Mouse (Mus musculus): Measurements from ENCODE around the gene Prtn3. TPM values are rescaled to one million over a fixed set of nuclear protein-coding genes. Genes with fewer than 3 reads are reported as not detected.

Prtn3 gene
- polyA plus RNA-seq, 1 experiment, result not detected

DNA sequence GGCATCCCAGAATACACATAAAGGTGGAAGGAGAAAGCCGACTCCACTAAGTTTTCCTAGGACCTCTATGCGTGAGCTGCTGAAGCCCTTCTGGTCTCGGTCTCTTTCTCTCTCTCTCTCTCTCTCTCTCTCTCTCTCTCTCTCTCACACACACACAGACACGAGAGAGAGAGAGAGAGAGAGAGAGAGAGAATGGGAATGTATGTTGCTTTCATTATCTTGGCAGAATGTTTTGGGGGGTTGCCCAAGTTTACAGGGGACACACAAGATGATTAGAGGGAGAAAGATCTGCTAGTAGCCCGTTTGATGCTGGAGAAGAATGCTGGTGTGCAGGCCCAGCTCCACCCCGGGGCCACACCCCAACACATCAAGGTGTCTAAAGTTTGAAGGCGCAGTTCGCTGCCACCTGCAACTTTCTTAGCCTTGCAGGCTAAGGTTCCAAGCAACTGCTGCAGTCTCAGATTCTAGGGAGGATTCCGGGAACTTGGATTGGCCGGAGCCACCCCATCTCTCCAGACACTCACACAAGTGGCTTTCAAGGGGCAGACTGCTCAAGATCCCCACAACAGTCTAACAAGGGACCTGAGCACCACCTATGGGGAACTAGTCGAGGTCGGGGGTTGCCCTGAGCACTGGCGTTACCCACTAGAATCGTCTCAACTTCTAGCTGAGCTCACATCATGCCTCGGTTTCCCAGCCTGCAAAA lies 51.7 kb downstream of the Prtn3 start:
- peak overlapping the region; percentile 31 for H3K27ac ChIP-seq (ENCODE audit: insufficient read depth, low read depth, low read length)

DNA sequence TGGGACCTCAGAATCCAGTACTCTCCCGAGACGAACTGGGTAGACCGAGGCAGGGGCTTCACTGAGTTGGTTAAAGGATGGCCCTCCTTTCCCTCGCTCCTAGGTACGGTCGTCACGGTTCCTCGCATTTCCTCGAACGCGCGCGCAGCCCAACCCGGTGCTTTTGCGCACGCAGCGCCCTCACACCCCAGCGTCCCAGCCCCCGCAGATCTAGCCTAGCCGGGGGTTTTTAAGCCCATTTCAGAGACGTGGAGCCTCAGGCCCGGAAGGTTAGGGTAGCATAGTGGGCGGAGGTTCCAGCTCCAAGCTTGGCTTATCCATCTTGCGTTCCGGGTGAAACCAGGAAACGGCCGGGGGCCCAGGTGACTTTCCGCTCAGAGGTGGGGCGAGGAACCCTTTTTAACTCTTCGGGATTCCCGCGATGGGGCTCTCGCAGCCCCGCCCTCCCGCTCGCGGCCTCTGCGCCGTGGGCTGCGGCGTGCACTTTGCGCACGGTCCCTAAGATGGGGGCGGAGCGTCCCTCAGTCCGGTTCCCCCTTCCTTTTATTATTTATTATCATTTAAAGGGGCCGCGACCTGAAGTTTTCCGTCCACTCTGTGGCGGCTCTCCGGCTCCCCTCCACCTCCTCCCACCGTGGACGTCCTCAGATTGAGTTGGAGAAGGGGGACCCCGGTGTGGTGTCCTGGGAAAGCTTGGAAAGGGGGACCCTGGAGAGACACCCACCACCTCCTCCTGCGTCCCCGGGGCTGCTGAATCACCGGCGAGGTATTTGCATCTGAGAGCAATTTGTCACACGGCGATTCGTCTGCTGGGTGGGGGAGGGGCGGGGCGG lies 52.4 kb downstream of the Prtn3 start, which contains the start of gene Arid3a:
Arid3a (plus strand) TSS at position 553 of the 833 bp plus-strand sequence.
- TF ChIP-seq POLR2A (IDR thresholded peaks at IDR 0.05; ENCODE audit: borderline replicate concordance, low read depth, low read length) (no peak), CTCF (IDR thresholded peaks at IDR 0.05; ENCODE audit: low read depth, low read length) (no peak)

More for the DNA sequence above, 51.7 kb downstream of the Prtn3 start:
- Histone ChIP-seq H3K4me1 (ENCODE audit: control insufficient read depth, insufficient read depth, low read length) (peaks cover 21% of the 10 kb centered on the region), H3K4me3 (ENCODE audit: insufficient read depth, low read length) (peak overlapping the region; percentile 77)
- TF ChIP-seq CTCF (IDR thresholded peaks at IDR 0.05; ENCODE audit: low read depth, low read length) (no peak), POLR2A (IDR thresholded peaks at IDR 0.05; ENCODE audit: borderline replicate concordance, low read depth, low read length) (no peak)

DNA sequence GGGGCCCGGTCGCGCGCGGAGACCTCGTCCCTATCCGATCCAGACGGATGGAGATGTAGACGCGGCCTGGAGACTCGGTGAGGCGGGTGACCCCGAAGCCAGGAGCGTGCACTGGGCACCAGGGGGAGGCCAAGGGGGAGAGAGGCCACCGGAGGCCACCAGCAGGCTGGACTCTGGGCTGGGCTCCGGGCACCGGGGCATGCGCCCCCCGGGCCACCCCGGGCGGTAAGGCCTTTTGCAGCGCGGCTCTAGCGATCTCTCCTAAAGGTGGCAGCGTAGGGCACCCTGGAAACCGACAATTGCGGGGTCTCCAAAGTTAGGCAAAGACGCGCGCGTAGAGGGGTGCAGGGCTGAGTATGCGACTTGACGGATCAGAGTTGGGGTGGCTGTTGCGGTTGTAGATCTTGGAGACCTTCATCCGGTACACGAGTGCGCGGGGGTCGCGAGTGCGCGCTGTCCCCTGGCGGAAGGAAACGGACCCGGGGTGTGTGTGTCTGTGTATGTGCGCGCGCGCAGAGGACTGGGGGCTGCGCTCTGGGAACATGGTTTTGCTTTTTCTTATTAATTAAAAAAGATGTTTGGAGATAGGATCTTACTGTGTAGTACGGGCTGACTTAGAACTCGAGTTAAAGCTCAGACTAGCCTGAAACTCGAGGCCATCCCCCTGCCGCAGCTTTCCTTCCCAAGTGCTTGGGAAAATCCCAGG lies 53.2 kb downstream of the Prtn3 start:
- Histone ChIP-seq H3K4me1 (ENCODE audit: control insufficient read depth, insufficient read depth, low read length) (peaks cover 36% of the 10 kb centered on the region), H3K4me3 (ENCODE audit: insufficient read depth, low read length) (peak overlapping the region; percentile 77)
- TF ChIP-seq CTCF (IDR thresholded peaks at IDR 0.05; ENCODE audit: low read depth, low read length) (no peak), POLR2A (IDR thresholded peaks at IDR 0.05; ENCODE audit: borderline replicate concordance, low read depth, low read length) (no peak)

More for the DNA sequence above, 52.4 kb downstream of the Prtn3 start, which contains the start of gene Arid3a:
- peak within 1 kb of the TSS; percentile 77 for H3K4me3 ChIP-seq (ENCODE audit: insufficient read depth, low read length)
- H3K27ac ChIP-seq (ENCODE audit: insufficient read depth, low read depth, low read length), result peak within 1 kb of the TSS; percentile 86
- H3K4me1 ChIP-seq (ENCODE audit: control insufficient read depth, insufficient read depth, low read length), result peaks cover 28% of the 10 kb centered on the region

DNA sequence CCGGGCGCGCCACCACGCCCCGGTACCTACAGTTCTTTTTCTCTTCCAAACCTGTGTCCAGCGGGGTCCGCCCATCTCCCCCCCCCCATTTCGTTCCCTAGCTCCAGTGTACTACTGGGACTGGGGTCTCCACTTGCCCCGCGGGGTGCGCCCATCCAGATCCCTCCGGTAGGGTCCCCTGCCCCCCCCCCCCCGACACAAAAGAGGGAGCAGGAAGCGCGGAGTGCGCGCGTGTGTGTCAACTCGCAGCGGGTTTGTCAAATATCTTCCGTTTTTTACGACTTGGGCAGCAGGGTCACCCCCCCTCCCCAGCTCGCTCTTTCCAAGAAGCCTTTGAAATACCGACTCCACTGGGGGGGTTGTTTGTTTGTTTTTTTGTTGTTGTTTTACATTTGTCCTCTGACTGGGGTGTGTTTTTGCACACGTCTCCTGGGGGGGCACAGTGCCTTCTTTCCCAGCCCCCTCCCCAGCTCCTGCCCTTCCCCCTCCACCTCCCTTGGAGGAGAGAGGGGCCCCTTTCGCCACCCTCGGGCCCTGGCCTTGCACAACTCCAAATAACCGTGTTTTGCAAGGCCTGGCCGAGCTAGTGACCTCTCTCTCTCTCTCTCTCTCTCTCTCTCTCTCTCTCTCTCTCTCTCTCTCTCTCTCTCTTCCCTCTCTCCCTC lies 53.9 kb downstream of the Prtn3 start:
- Histone ChIP-seq H3K4me1 (ENCODE audit: control insufficient read depth, insufficient read depth, low read length) (peaks cover 39% of the 10 kb centered on the region), H3K27ac (ENCODE audit: insufficient read depth, low read depth, low read length) (peak overlapping the region; percentile 86), H3K4me3 (ENCODE audit: insufficient read depth, low read length) (peak overlapping the region; percentile 77)
- TF ChIP-seq CTCF (IDR thresholded peaks at IDR 0.05; ENCODE audit: low read depth, low read length) (no peak), POLR2A (IDR thresholded peaks at IDR 0.05; ENCODE audit: borderline replicate concordance, low read depth, low read length) (no peak)

More for the DNA sequence above, 53.2 kb downstream of the Prtn3 start:
- peak overlapping the region; percentile 86 for H3K27ac ChIP-seq (ENCODE audit: insufficient read depth, low read depth, low read length)

DNA sequence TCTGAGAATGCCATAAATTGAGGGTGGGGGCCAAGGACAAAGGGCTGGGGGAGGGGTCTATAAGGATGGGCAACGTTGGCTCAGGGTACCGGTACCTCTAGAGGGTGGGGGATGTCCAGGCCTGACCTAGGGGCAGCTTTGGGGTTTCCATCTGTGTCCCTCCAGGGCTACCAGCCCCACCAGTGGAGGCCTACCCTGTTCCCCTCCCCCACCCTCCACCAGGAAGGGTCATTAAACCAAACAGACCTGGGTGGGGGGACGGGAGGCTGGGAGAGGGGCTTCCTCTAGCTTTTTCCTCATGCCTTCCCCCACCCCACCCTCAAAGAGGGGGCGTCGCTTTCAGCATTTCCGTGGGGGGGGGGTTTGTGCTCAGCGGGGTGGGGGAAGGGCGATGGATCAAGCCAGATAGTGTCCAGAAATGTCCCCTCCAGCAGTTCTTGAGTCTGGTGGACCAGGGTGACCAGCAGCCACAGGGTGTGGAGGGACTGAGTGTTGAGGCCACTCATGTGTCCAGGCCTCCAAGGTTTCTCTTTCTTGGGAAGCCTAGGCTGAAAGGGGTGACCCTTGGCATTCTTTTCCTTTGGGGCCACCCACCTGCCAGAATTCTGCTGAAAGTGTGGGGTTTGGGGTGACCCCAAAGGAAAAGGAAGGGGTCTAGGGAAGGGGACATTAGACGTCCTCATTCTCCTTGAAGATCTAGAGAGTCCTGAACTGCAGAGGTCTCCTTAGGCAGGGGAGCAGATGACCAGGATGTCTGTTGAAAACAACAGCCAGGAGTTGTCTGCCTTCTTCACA lies 54.8 kb downstream of the Prtn3 start:
- peak overlapping the region; percentile 33; the same call in 1 of the 2 replicates for H3K27ac ChIP-seq (ENCODE audit: insufficient read depth, low read depth, low read length)
- peak overlapping the region; percentile 77 for H3K4me3 ChIP-seq (ENCODE audit: insufficient read depth, low read length)
- TF ChIP-seq CTCF (IDR thresholded peaks at IDR 0.05; ENCODE audit: low read depth, low read length) (no peak), POLR2A (IDR thresholded peaks at IDR 0.05; ENCODE audit: borderline replicate concordance, low read depth, low read length) (no peak)
- H3K4me1 ChIP-seq (ENCODE audit: control insufficient read depth, insufficient read depth, low read length), result peaks cover 42% of the 10 kb centered on the region

DNA sequence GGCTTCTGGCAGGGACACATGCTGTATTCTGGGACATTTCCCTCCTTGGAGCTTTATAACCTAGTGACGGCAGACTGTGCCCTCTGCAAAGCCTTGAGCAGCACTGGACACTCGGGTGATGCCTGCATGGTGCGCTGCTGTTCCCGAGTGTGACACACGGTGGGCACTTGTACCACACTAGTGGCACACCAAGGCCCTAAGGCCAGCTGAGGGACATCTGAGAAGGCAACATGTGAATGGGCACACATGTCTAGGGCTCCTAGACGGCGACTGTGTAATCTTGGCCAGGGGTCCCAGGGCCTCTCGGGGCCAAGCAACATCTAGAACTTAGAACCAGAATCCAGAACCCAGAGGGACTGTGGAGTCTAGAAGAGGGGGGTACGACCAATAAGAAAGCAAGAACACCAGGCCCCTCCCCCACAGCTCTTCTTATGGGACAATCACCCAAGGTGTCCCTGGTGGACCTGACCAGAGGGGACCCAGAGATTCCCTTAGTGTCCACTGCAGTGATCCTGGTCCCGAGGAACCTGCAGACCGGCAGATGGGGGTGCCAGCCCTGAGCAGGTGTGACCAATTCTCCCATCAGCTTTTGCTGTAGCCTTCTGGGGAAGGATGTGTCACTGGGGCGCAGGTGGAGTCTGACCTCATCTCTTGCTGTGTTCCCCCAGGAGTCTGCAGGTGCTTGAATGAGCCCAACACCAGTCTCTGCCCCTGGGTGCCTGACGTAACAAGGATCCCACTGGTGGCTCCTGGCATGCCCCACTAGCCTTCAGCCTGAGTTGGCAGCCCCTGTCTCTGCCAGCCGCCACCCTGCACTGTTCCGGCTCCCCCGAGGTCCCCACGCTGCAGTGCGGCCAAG lies 55.9 kb downstream of the Prtn3 start:
- TF ChIP-seq CTCF (IDR thresholded peaks at IDR 0.05; ENCODE audit: low read depth, low read length) (no peak), POLR2A (IDR thresholded peaks at IDR 0.05; ENCODE audit: borderline replicate concordance, low read depth, low read length) (no peak)
- Histone ChIP-seq H3K27ac (ENCODE audit: insufficient read depth, low read depth, low read length) (no peak overlapping the region), H3K4me1 (ENCODE audit: control insufficient read depth, insufficient read depth, low read length) (peaks cover 50% of the 10 kb centered on the region), H3K4me3 (ENCODE audit: insufficient read depth, low read length) (no peak overlapping the region)

DNA sequence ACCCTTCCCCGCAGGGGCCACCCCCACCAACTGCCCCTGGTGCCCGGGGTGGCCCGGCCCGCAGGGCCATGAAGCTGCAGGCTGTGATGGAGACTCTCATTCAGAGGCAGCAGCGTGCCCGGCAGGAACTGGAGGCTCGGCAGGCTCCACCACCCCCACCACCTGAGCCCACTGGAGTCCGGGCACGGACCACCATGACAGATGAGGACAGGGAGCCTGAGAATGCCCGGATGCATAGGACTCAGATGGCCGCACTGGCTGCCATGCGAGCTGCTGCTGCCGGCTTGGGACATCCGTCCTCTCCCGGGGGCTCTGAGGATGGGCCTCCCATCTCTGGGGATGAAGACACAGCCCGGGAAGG lies 56.5 kb downstream of the Prtn3 start:
- peaks cover 56% of the 10 kb centered on the region for H3K4me1 ChIP-seq (ENCODE audit: control insufficient read depth, insufficient read depth, low read length)
- no peak for TF ChIP-seq POLR2A (IDR thresholded peaks at IDR 0.05; ENCODE audit: borderline replicate concordance, low read depth, low read length)
- TF ChIP-seq CTCF (IDR thresholded peaks at IDR 0.05; ENCODE audit: low read depth, low read length), result no peak

DNA sequence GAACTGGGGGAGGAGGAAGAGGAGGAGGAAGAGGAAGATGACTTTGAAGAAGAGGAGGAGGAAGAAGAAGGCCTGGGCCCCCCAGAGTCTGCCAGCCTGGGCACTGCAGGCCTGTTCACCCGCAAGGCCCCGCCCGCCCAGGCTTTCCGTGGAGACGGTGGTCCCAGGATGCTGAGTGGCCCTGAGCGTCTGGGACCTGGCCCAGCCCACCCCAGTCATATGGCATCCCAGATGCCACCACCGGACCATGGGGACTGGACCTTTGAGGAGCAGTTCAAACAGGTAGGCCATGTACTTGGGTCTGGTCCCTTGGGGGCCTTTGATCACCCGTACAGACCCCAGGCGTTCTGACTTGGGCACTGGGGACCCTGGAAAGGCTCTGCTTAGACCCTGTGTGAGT lies 57.5 kb downstream of the Prtn3 start:
- no peak for TF ChIP-seq CTCF (IDR thresholded peaks at IDR 0.05; ENCODE audit: low read depth, low read length)
- TF ChIP-seq POLR2A (IDR thresholded peaks at IDR 0.05; ENCODE audit: borderline replicate concordance, low read depth, low read length), result no peak
- Histone ChIP-seq H3K4me1 (ENCODE audit: control insufficient read depth, insufficient read depth, low read length) (peaks cover 62% of the 10 kb centered on the region), H3K4me3 (ENCODE audit: insufficient read depth, low read length) (no peak overlapping the region), H3K27ac (ENCODE audit: insufficient read depth, low read depth, low read length) (no peak overlapping the region)

More for the DNA sequence above, 56.5 kb downstream of the Prtn3 start:
- Histone ChIP-seq H3K4me3 (ENCODE audit: insufficient read depth, low read length) (no peak overlapping the region), H3K27ac (ENCODE audit: insufficient read depth, low read depth, low read length) (no peak overlapping the region)
